Mouse (Mus musculus): Measurements from ENCODE around the gene C1qtnf9. TPM values are rescaled to one million over a fixed set of nuclear protein-coding genes. Genes with fewer than 3 reads are reported as not detected.

Gene C1qtnf9
- total RNA-seq, 2 experiments from 2014 or later, result 27.2 to 27.7 TPM

Other genes with a start within 250 kb of the C1qtnf9 start
- gene Spata13, start 134.1 kb upstream of the C1qtnf9 start, total RNA-seq (2021), result 10 to 100 TPM; 18.9 to 19.6 TPM
- gene Mipep, start 16.4 kb downstream of the C1qtnf9 start, total RNA-seq (2021), result 10 to 100 TPM; 22.2 to 22.7 TPM

All from gastrocnemius, postnatal 4 days (tissue).